Mouse (Mus musculus) brain, embryonic 14.5 days (tissue): Measurements from ENCODE around the gene Rreb1. TPM values are rescaled to one million over a fixed set of nuclear protein-coding genes. Genes with fewer than 3 reads are reported as not detected.

Experiments
- DNase-seq: peaks from one replicate; pipeline ENCODE4 v3.0.0-alpha.2; 2011; ENCODE audit warnings: low read depth
- CTCF ChIP-seq: fragments of 200-500 bp; IDR thresholded peaks from 2 replicates; pipeline ENCODE4 v1.5.1; 2012; ENCODE audit warnings: inconsistent platforms, mild to moderate bottlenecking, moderate library complexity, borderline replicate concordance; ENCODE audit not compliant: insufficient read depth, insufficient read length; ENCODE audit errors: extremely low read depth
- POLR2A ChIP-seq: fragments of 200-500 bp; IDR thresholded peaks from 2 replicates; pipeline ENCODE4 v1.6.1; 2012; ENCODE audit warnings: mild to moderate bottlenecking, inconsistent platforms, borderline replicate concordance; ENCODE audit not compliant: poor library complexity, insufficient read depth, insufficient read length, severe bottlenecking; ENCODE audit errors: extremely low read depth
- polyA plus RNA-seq: library from polyadenylated mRNA; depleted of rRNA; stranded (reverse); fragments of >200 nt; gene quantifications from 2 replicates; pipeline ENCODE4 v1.2.3, GENCODE M21; 2012

The Rreb1 gene
- polyA plus RNA-seq, 1 experiment, result 8.0 TPM

GRCm38 (mm10) chr13:37965126-37965914, 187.1 kb downstream of the Rreb1 start:
- TF ChIP-seq CTCF (peak; percentile 35; the same call in 1 of the 2 replicates), POLR2A (no peak)
- DNase-seq, result no peak

- DNase-seq, result no peak
- no peak for TF ChIP-seq CTCF
- no peak for TF ChIP-seq POLR2A
Measured at GRCm38 (mm10) chr13:37966256-37967051, 188.3 kb downstream of the Rreb1 start.

- no peak for TF ChIP-seq POLR2A
- no peak for TF ChIP-seq CTCF
- DNase-seq, result peak; percentile 38
Measured at GRCm38 (mm10) chr13:37967052-37967437, 188.8 kb downstream of the Rreb1 start.

- no peak for DNase-seq
- TF ChIP-seq POLR2A, result no peak
- no peak for TF ChIP-seq CTCF
Measured at GRCm38 (mm10) chr13:37967565-37967964, 189.4 kb downstream of the Rreb1 start.

- DNase-seq, result peak; percentile 75
- peak; percentile 95 for TF ChIP-seq CTCF
- TF ChIP-seq POLR2A, result no peak
Measured at GRCm38 (mm10) chr13:37969337-37969736, 191.1 kb downstream of the Rreb1 start.

GRCm38 (mm10) chr13:37969988-37970387, 191.8 kb downstream of the Rreb1 start:
- no peak for TF ChIP-seq POLR2A
- DNase-seq, result peak; percentile 93

GRCm38 (mm10) chr13:37970887-37971530, 192.8 kb downstream of the Rreb1 start:
- no peak for DNase-seq
- no peak for TF ChIP-seq POLR2A
- peak; percentile 29; the same call in 1 of the 2 replicates for TF ChIP-seq CTCF

GRCm38 (mm10) chr13:37974036-37974435, 195.8 kb downstream of the Rreb1 start:
- TF ChIP-seq CTCF, result no peak
- no peak for TF ChIP-seq POLR2A
- DNase-seq, result no peak

GRCm38 (mm10) chr13:37974731-37975130, 196.5 kb downstream of the Rreb1 start:
- DNase-seq, result no peak
- TF ChIP-seq CTCF (no peak), POLR2A (no peak)

- TF ChIP-seq POLR2A (no peak), CTCF (no peak)
Measured at GRCm38 (mm10) chr13:37979506-37979905, 201.3 kb downstream of the Rreb1 start.

GRCm38 (mm10) chr13:37980346-37980745, 202.1 kb downstream of the Rreb1 start:
- TF ChIP-seq CTCF, result no peak
- TF ChIP-seq POLR2A, result no peak
- DNase-seq, result no peak

More at GRCm38 (mm10) chr13:37979506-37979905, 201.3 kb downstream of the Rreb1 start:
- no peak for DNase-seq

- TF ChIP-seq POLR2A (no peak), CTCF (no peak)
- DNase-seq, result no peak
Measured at GRCm38 (mm10) chr13:37981063-37981462, 202.9 kb downstream of the Rreb1 start.
